Mouse (Mus musculus): Measurements from ENCODE around the gene Gm14214. TPM values are rescaled to one million over a fixed set of nuclear protein-coding genes. Genes with fewer than 3 reads are reported as not detected.

The Gm14214 gene
- polyA plus RNA-seq, 1 experiment from 2014 or later, result not detected

DNA sequence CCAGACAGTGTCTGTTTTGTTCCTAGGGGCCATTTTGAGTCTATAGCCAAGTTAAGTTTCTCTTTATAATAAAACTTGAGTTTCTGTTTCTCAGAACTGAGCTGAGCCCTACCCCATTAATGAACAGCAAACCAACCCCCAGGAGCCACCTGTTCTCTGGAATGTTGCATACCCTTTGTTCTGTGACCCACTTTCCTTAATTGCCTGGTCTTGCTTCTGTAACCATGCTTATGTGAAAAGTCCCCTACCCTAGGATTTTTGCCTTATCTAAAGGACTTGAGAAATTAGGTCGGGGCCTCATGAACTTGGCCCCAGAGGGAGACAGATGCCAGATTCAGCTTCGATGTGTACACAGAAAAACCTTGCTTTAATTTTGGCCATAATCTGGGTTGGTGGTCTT, 37.9 kb downstream of the Gm14214 start:
- H3K36me3 ChIP-seq (ENCODE audit: control insufficient read depth, insufficient read depth, low read length), result no peaks in the 10 kb centered on the region
- WGBS, result 57% methylated on average over 2 of the region's 2 CpGs
- H3K27me3 ChIP-seq (replicated peaks; ENCODE audit: control insufficient read depth, insufficient read depth, low read length), result no peaks in the 10 kb centered on the region
- H3K27ac ChIP-seq (replicated peaks; ENCODE audit: low read depth, low read length), result no peak overlapping the region
- H3K9me3 ChIP-seq (ENCODE audit: control insufficient read depth, low read length), result no peaks in the 10 kb centered on the region
- DNase-seq (ENCODE audit: low spot score) (no peak), ATAC-seq (ENCODE audit: low read depth) (no peak)
- no peak overlapping the region for H3K4me3 ChIP-seq (ENCODE audit: low read depth, low read length)
- no peak overlapping the region for H3K4me2 ChIP-seq (ENCODE audit: low read depth, low read length)
- no peak overlapping the region for H3K9ac ChIP-seq (ENCODE audit: low read depth, low read length)
- peaks cover 3% of the 10 kb centered on the region; the same call in 1 of the 2 replicates for H3K4me1 ChIP-seq (ENCODE audit: control insufficient read depth, insufficient read depth, low read length)

DNA sequence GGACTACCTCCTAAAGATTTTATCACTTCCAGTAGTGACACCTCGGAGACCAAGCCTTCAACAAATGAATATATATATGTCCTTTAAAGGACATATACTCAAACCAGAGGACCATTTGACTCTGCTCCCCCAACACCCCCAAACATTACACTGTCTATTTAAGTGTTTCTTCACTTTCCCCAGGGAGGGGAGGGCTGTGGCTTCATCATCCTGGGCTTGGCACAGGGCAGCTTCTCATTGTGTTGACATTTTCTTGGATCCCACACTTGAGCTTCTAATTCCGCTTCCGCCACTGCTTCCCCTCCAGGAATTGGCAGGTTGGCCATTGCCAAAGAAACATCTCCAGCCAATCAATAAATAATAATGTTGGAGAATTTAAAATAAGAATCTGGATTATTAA, 39.0 kb downstream of the Gm14214 start:
- Histone ChIP-seq H3K27ac (replicated peaks; ENCODE audit: low read depth, low read length) (no peak overlapping the region), H3K4me3 (ENCODE audit: low read depth, low read length) (no peak overlapping the region), H3K4me2 (ENCODE audit: low read depth, low read length) (no peak overlapping the region), H3K27me3 (replicated peaks; ENCODE audit: control insufficient read depth, insufficient read depth, low read length) (no peaks in the 10 kb centered on the region), H3K9me3 (ENCODE audit: control insufficient read depth, low read length) (no peaks in the 10 kb centered on the region), H3K4me1 (ENCODE audit: control insufficient read depth, insufficient read depth, low read length) (peaks cover 3% of the 10 kb centered on the region; the same call in 1 of the 2 replicates), H3K9ac (ENCODE audit: low read depth, low read length) (no peak overlapping the region), H3K36me3 (ENCODE audit: control insufficient read depth, insufficient read depth, low read length) (no peaks in the 10 kb centered on the region)
- WGBS, result 77% methylated on average over 3 of the region's 3 CpGs
- ATAC-seq (ENCODE audit: low read depth) (no peak), DNase-seq (ENCODE audit: low spot score) (peak; percentile 36)

DNA sequence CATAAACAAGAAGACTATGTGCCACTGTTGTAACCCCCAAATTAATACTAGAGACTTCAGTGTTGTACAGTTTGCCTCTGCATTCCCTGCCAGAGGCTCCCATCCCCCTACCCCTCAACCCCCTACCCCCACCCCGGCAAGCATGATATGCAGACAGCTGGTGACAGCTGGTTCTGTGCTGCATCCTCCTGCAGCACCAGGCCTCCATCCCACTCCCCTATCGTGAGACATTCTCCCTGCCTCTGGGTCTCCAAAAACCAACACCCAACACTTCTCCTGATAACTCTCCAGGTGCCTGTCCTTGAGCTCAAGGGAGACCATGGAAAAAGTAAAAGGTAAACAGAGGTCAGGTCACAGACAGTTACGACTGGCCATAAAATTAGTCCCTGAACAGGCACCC, 40.1 kb downstream of the Gm14214 start:
- no peak for ATAC-seq (ENCODE audit: low read depth)
- Histone ChIP-seq H3K4me3 (ENCODE audit: low read depth, low read length) (no peak overlapping the region), H3K9ac (ENCODE audit: low read depth, low read length) (no peak overlapping the region), H3K27ac (replicated peaks; ENCODE audit: low read depth, low read length) (no peak overlapping the region), H3K36me3 (ENCODE audit: control insufficient read depth, insufficient read depth, low read length) (no peaks in the 10 kb centered on the region), H3K4me1 (ENCODE audit: control insufficient read depth, insufficient read depth, low read length) (peaks cover 3% of the 10 kb centered on the region; the same call in 1 of the 2 replicates), H3K4me2 (ENCODE audit: low read depth, low read length) (no peak overlapping the region), H3K9me3 (ENCODE audit: control insufficient read depth, low read length) (no peaks in the 10 kb centered on the region), H3K27me3 (replicated peaks; ENCODE audit: control insufficient read depth, insufficient read depth, low read length) (no peaks in the 10 kb centered on the region)
- no peak for DNase-seq (ENCODE audit: low spot score)
- WGBS, result 61% methylated on average over 3 of the region's 3 CpGs

DNA sequence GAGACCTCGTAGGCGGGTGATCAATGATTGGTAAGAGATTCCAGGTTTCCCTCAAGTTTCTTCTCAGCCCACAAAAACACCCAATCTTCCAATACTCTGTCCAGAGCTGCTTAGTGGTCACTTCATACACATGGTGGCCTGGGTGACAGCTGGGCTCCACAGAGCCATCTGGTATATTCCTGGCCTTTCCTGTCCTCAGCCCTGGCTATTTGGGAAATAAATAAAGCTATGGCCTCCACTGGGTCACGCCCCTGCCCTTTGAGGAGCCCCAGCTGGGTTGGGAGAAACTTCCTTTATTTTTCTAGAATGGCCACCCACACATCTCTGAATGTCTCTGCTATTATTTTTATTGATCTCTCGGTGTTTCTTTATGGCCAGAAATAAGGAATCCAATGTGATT, 46.4 kb downstream of the Gm14214 start:
- Histone ChIP-seq H3K4me3 (ENCODE audit: low read depth, low read length) (no peak overlapping the region), H3K27ac (replicated peaks; ENCODE audit: low read depth, low read length) (no peak overlapping the region), H3K4me2 (ENCODE audit: low read depth, low read length) (no peak overlapping the region), H3K9ac (ENCODE audit: low read depth, low read length) (no peak overlapping the region), H3K36me3 (ENCODE audit: control insufficient read depth, insufficient read depth, low read length) (no peaks in the 10 kb centered on the region), H3K4me1 (ENCODE audit: control insufficient read depth, insufficient read depth, low read length) (no peaks in the 10 kb centered on the region), H3K27me3 (replicated peaks; ENCODE audit: control insufficient read depth, insufficient read depth, low read length) (no peaks in the 10 kb centered on the region), H3K9me3 (ENCODE audit: control insufficient read depth, low read length) (no peaks in the 10 kb centered on the region)
- ATAC-seq (ENCODE audit: low read depth), result no peak
- WGBS, result 79% methylated on average over 4 of the region's 4 CpGs
- DNase-seq (ENCODE audit: low spot score), result no peak

DNA sequence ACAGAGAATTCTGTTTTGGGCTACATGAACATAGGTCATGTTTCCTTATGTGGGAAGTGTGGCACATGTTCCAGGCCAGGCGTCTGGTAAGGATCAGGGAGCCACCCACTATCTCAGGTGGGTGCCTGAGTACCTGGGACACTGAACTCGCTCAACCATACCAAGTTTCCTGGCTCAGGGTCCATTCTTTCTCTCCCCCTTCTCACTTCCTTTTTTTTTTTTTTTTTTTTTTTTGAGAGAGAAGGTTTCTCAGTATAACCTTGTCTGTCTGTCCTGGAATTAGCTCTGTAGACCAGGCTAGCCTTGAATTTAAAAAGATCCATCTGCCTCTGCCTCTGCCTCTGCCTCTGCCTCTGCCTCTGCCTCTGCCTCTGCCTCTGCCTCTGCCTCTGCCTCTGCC, 49.5 kb downstream of the Gm14214 start:
- DNase-seq (ENCODE audit: low spot score) (no peak), ATAC-seq (ENCODE audit: low read depth) (no peak)
- Histone ChIP-seq H3K4me2 (ENCODE audit: low read depth, low read length) (no peak overlapping the region), H3K9me3 (ENCODE audit: control insufficient read depth, low read length) (no peaks in the 10 kb centered on the region), H3K27ac (replicated peaks; ENCODE audit: low read depth, low read length) (no peak overlapping the region), H3K36me3 (ENCODE audit: control insufficient read depth, insufficient read depth, low read length) (no peaks in the 10 kb centered on the region), H3K4me1 (ENCODE audit: control insufficient read depth, insufficient read depth, low read length) (no peaks in the 10 kb centered on the region), H3K4me3 (ENCODE audit: low read depth, low read length) (no peak overlapping the region), H3K9ac (ENCODE audit: low read depth, low read length) (no peak overlapping the region), H3K27me3 (replicated peaks; ENCODE audit: control insufficient read depth, insufficient read depth, low read length) (no peaks in the 10 kb centered on the region)
- 87% methylated on average over 2 of the region's 2 CpGs for WGBS

Other genes with a start within 250 kb of the Gm14214 start
- gene 1700003F12Rik, start 222.9 kb downstream of the Gm14214 start, polyA plus RNA-seq (2014; fragmentation: Nextera tagmentation; extraction: Ambion mirVana), result 0.63 and 0.78 TPM in 2 replicates
- gene Actl10, start 218.3 kb downstream of the Gm14214 start, polyA plus RNA-seq (2014; fragmentation: Nextera tagmentation; extraction: Ambion mirVana), result not detected in 2 replicates
- 2.4 and 3.9 TPM in 2 replicates for gene Necab3, start 211.1 kb downstream of the Gm14214 start, polyA plus RNA-seq (2014; fragmentation: Nextera tagmentation; extraction: Ambion mirVana)
- 8.8 and 10.5 TPM in 2 replicates for gene E2f1, start 200.1 kb downstream of the Gm14214 start, polyA plus RNA-seq (2014; fragmentation: Nextera tagmentation; extraction: Ambion mirVana)
- gene Pxmp4, start 166.3 kb downstream of the Gm14214 start, polyA plus RNA-seq (2014; fragmentation: Nextera tagmentation; extraction: Ambion mirVana), result 24.1 and 26.9 TPM in 2 replicates
- 1.2 TPM in 2 replicates for gene Zfp341, start 156.7 kb downstream of the Gm14214 start, polyA plus RNA-seq (2014; fragmentation: Nextera tagmentation; extraction: Ambion mirVana)
- 0.77 TPM in 1 of 2 replicates, not detected in the other for gene 4930519P11Rik, start 156.6 kb downstream of the Gm14214 start, polyA plus RNA-seq (2014; fragmentation: Nextera tagmentation; extraction: Ambion mirVana)
- 21.2 and 21.9 TPM in 2 replicates for gene Chmp4b, start 118.3 kb downstream of the Gm14214 start, polyA plus RNA-seq (2014; fragmentation: Nextera tagmentation; extraction: Ambion mirVana)
- gene Raly, start 21.1 kb upstream of the Gm14214 start, polyA plus RNA-seq (2014; fragmentation: Nextera tagmentation; extraction: Ambion mirVana), result 54.5 and 72.8 TPM in 2 replicates
- 5.3 and 6.0 TPM in 2 replicates for gene a, start 21.4 kb upstream of the Gm14214 start, polyA plus RNA-seq (2014; fragmentation: Nextera tagmentation; extraction: Ambion mirVana)
- gene Eif2s2, start 122.9 kb upstream of the Gm14214 start, polyA plus RNA-seq (2014; fragmentation: Nextera tagmentation; extraction: Ambion mirVana), result 107 and 118 TPM in 2 replicates
- gene Gm14226, start 248.2 kb upstream of the Gm14214 start, polyA plus RNA-seq (2014; fragmentation: Nextera tagmentation; extraction: Ambion mirVana), result 2.9 and 3.1 TPM in 2 replicates

All from embryonic facial prominence, embryonic 14.5 days (tissue).